Mouse (Mus musculus) monocyte, adult 5-6 weeks (primary cell): ENCODE measurements around the gene Macrod2. TPM values are rescaled to one million over a fixed set of nuclear protein-coding genes. Genes with fewer than 3 reads are reported as not detected.

Experiments used
- ATAC-seq: fragments of 153-309, 156-312 bp; replicated peaks from 2 replicates; pipeline ENCODE4 v1.8.0; 2017; ENCODE audit warnings: mild to moderate bottlenecking; ENCODE audit not compliant: low TSS enrichment, insufficient number of reproducible peaks, severe bottlenecking, poor library complexity, low FRiP score
- total RNA-seq: library from RNA; stranded (forward); fragments of 200-1000, 200-491, 200-594 nt; gene quantifications from 3 replicates; pipeline ENCODE4 v1.2.3, GENCODE M21; 2017

Macrod2 gene
- total RNA-seq, 1 experiment from 2014 or later = 7.0 TPM

- no peak for ATAC-seq
Measured at GRCm38 (mm10) chr2:140839880-140840279, 444.8 kb downstream of the Macrod2 start.

DNA sequence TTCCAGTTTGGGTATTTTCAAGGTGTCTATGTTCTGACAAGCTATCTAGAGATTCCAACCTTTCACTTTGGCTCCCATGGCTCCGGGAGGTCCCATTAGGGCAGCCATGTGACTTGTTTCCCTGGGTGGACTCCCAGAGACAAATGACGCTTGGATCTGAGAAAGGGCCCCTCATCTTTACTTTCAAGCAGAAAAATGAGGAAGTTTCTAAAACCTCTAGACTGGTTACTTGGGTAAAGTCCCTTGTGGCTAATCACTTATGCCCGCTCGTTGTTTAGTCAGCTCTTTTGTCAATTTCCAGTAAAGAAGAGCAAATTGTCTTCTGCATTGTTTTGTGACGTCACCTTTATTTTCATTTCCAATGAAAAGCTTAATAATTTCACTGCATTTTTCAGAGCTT is 448.9 kb downstream of the Macrod2 start:
- no peak for ATAC-seq

GRCm38 (mm10) chr2:140847817-140848428 is 452.8 kb downstream of the Macrod2 start:
- no peak for ATAC-seq

DNA sequence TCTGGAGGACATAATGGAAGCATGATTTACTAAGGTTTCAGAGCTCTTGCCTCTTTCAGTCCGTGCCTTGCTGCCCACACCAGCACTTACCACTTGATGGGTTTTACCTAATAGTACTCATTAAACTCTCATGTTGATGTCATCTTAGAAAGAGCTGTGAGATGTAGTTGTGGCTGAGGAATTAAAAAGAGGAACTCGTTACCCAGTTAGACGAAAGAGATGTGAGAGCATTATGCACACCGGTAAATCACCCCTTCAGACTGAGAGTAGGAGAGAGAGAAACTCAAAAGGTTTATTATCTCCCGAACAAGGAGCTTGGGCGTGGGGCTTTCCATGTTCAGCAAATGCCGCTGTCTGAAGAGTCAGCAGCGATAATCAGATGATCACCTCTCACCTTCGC is 458.4 kb downstream of the Macrod2 start:
- no peak for ATAC-seq

DNA sequence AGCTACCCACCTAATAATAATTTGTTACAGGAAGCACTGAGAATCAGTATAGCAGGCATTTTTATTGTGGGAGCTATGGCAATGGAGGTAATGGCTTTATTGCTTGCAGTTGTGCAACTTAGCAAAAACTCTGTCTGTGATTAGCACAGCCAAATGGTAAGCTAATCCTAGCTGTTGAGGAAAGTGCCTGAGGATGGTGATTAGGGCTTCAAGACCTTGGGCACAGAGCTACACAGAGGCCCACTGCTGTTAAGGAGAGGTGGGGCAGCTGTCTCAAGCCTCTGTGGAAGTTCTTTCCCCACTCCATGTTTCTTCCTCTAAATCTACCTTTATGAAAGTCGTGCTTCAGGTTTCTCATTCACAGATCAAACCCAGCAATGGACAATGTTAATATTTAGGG is 466.2 kb downstream of the Macrod2 start:
- ATAC-seq = no peak

- no peak for ATAC-seq
Measured at GRCm38 (mm10) chr2:140862736-140863135, 467.6 kb downstream of the Macrod2 start.

DNA sequence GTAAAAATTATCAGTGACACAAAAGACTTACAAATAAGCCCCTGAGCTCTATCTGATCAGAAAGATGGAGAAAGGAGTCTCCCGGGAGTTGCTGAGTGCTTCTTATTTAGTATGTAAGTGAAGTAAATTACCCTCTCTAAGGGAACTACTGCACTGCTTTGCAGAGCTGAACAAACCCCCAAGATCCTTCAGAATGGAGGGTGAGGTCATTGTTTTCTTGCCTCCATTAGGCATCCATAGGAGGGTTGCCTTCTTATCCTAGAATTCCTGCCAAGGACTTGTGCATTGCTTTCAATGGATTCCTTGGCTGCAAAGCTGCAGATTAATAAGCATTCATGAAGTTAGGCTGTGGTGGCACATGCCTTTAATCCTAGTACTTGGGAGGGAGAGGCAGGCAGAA is 470.5 kb downstream of the Macrod2 start:
- ATAC-seq = no peak

DNA sequence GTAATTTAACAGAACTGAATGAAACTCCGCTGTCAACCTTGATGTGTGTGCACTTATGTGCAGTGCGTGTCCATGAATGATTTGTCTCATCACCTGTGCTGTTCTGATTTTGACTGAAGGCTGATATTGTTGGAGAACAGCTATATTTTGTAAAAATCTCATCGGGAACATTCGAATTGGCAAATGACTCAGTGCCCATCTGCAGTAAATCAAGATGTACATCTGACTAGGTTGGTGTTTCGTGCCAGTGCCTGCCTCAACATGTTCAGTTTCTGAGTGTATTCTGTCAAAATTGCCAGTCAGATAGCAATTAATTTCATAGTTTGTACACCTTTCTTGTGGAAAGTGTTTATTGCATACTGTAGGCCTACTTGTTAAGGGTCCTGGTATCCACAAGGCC is 472.0 kb downstream of the Macrod2 start:
- no peak for ATAC-seq

- ATAC-seq = no peak
Measured at GRCm38 (mm10) chr2:140885176-140885575, 490.1 kb downstream of the Macrod2 start.

DNA sequence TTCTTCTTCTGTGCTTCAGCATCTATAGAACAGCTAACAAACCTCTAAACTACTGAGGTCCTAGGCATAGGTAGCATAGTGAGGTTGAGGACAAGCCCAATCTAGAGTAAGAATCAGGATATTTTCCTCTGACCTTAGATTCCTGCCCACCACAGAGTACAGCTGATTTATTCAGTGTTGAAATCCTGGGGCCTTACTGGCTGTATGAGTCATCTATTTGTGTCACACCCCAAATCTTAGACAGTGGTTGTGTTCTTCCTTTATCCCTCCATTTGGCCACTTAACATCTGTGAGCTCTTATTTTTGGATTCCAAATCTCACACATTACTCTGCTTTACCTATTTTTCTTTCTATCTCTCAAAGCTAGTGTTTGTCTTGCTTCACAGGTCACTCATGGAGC is 495.6 kb downstream of the Macrod2 start:
- no peak for ATAC-seq

- ATAC-seq = no peak
Measured at GRCm38 (mm10) chr2:140896396-140897082, 501.4 kb downstream of the Macrod2 start.

GRCm38 (mm10) chr2:140898408-140898985 is 503.4 kb downstream of the Macrod2 start:
- no peak for ATAC-seq

- ATAC-seq = no peak
Measured at GRCm38 (mm10) chr2:140905331-140905730, 510.2 kb downstream of the Macrod2 start.

DNA sequence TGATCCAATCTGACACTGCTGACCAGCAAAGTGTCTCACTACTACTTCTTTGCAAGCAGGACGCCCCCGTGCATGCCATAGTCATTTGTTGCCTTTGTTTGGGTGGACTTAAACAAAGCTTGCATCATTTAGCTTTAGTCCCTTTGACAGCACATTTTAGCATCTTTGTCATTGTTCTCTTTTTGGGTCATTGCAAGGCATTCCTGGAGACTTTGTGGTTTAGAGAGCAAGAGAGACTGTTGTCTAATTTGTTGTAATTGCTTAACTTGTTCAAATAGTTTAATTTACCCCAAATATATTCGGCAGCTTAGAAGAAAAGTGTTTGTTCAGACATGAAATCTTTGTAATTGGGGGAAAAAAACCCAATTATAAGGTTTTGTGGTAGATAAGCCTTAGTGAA is 511.0 kb downstream of the Macrod2 start:
- ATAC-seq = no peak

DNA sequence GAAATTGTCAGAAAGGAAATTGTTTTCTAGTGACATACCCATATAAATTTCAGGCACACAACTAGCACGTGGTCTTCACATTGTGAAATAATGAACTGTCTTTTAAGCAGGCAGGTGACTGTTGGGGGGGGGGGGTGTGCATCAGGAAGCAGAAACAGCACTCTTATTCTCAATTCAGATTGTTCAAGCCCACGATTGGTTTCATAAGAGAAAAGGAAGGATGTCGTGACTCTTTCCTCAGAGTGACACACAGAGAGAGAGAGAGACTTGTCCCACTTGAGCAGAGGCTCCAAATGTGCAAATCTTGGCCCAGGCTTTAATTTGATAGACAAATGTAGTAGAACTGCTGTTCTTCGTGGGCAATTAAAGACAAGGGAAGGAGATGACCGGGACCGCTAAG is 516.4 kb downstream of the Macrod2 start:
- ATAC-seq = no peak

DNA sequence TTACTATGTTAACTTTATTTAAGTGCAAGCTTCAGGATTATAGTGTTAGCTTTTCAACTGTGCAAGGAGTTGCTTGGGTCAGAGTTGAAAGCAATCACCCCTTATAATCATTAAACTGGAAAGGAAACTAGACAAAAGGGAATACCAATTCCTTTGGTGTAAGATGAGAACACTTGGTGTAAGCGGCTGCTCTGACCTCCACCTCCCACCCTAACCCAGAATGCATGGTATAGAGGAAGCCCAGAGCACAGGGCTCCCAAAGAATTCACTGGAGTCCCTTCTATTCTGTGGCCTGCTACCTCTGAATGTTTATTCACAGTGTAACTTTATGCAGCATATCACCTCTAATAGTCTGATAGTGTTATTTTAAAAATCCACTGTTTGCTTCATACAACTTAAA is 517.1 kb downstream of the Macrod2 start:
- no peak for ATAC-seq

- ATAC-seq = no peak
Measured at GRCm38 (mm10) chr2:140912931-140913330, 517.8 kb downstream of the Macrod2 start.

GRCm38 (mm10) chr2:140913679-140914412 is 518.7 kb downstream of the Macrod2 start:
- no peak for ATAC-seq

DNA sequence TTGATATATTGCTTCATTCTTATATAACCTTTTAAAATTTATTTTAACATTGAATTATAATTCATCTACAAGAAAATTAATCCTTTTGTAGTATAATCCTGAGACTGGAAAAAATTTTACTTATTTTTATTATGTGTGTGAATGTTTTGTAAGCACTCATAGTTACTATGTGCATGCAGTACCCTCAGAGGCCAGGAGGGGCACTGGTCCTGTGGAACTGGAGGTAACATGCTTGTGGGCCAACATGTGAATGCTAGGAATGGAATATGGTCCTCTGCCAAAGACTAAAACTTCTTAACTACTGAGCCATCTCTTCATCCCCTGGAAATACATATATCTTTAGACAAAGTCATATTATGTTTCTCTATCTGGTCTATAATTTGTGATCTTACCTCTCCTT is 531.8 kb downstream of the Macrod2 start:
- no peak for ATAC-seq

- ATAC-seq = no peak
Measured at GRCm38 (mm10) chr2:140934483-140934882, 539.4 kb downstream of the Macrod2 start.
